In the genomic region with DNA sequence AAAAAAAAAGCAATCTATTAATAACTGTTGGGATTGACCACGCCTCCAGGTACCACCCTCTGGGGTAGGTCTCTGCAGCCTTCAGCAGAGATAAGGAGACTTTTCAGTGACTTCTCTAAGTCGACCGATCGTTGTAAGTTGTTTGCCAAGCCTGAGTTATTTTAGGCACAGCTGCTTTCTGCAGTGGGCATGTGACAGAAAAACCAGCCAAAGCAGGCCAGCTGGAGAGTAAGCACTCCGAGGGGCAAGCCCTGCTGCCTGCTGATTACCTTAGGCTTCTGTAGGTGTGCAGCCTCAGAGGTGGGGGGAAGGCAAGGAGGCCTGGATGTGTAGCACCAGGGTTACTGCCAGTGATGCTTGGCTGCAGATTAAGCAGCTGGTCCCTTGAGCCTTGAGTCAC, we compare ENCODE assay signal across 12 mouse cellular contexts.
DNase-seq lines count a peak whose midpoint lies in the region; ATAC-seq and TF ChIP-seq lines count a peak whose summit lies in the region.
"Had no signal": no experiment of that assay in that cellular context is flagged by ENCODE, and none has a peak within 500 bp of the region (broad histone marks: within the 10 kb centered on the region; RNA-seq: fewer than 3 reads in every experiment).

No protein-coding gene starts in this region.

- H3K4me3 ChIP-seq in layer of hippocampus, adult 2 months, result no peak overlapping the region
- H3K4me3 ChIP-seq in small intestine, adult 2 months (ENCODE audit: low read depth, low read length), result no peak overlapping the region
- no peak overlapping the region for H3K4me3 ChIP-seq in midbrain, embryonic 16.5 days (ENCODE audit: low read depth, low read length)
- H3K4me3 ChIP-seq: hindbrain, embryonic 12.5 days; limb, embryonic 10.5 days had no signal

- no peak for TF ChIP-seq POLR2A in small intestine, adult 2 months (IDR thresholded peaks at IDR 0.05; ENCODE audit: low read depth, low read length)

- DNase-seq in cerebellum, adult 9-10 months, result peak; percentile 39
- no peak for DNase-seq in cerebellum, postnatal 36 days
- DNase-seq in layer of hippocampus, postnatal 10 days (ENCODE audit: low spot score in 2 of 2), result peak; percentile 9 to 19
- no peak for DNase-seq in layer of hippocampus, adult 2 months (ENCODE audit: low spot score in 2 of 2)
- peak; percentile 36 for DNase-seq in heart, adult 8-10 months (ENCODE audit: low spot score)
- no peak for DNase-seq in adrenal gland, adult 18-20 months (ENCODE audit: low spot score in 2 of 2)
- DNase-seq: kidney, postnatal 36 days had no signal

- peaks cover 12% of the 10 kb centered on the region for H3K4me1 ChIP-seq in small intestine, adult 2 months (ENCODE audit: control insufficient read depth, insufficient read depth, insufficient read length, low read length)
- H3K4me1 ChIP-seq in midbrain, embryonic 16.5 days (ENCODE audit: control insufficient read depth, insufficient read depth, low read length), result peaks cover 11% of the 10 kb centered on the region

- no peaks in the 10 kb centered on the region for H3K9me3 ChIP-seq in midbrain, embryonic 16.5 days (replicated peaks; ENCODE audit: control insufficient read depth, low read length, poor library complexity, severe bottlenecking)
- H3K9me3 ChIP-seq: hindbrain, embryonic 12.5 days; limb, embryonic 10.5 days had no signal

- H3K4me2 ChIP-seq in midbrain, embryonic 16.5 days (ENCODE audit: low read length), result no peak overlapping the region
- H3K4me2 ChIP-seq: hindbrain, embryonic 12.5 days had no signal

- H3K9ac ChIP-seq in midbrain, embryonic 16.5 days (ENCODE audit: low read depth, low read length), result no peak overlapping the region
- H3K9ac ChIP-seq: hindbrain, embryonic 12.5 days had no signal

- no peak for ATAC-seq in midbrain, embryonic 16.5 days

- TF ChIP-seq CTCF in layer of hippocampus, adult 2 months (conservative IDR thresholded peaks at IDR 0.05), result no peak
- no peak for TF ChIP-seq CTCF in small intestine, adult 2 months (IDR thresholded peaks at IDR 0.05; ENCODE audit: extremely low read depth, insufficient read length, insufficient replicate concordance, low read depth, low read length)

- H3K27ac ChIP-seq in layer of hippocampus, adult 2 months, result no peak overlapping the region
- H3K27ac ChIP-seq in small intestine, adult 2 months (ENCODE audit: insufficient read depth, low read depth, low read length), result 0 out of 2 replicates have a peak overlapping the region, but pooled peaks have one; percentile 21
- H3K27ac ChIP-seq in midbrain, embryonic 16.5 days (ENCODE audit: low read length), result no peak overlapping the region
- H3K27ac ChIP-seq: hindbrain, embryonic 12.5 days; limb, embryonic 10.5 days; macrophage had no signal

- H3K27me3 ChIP-seq in small intestine, adult 2 months (ENCODE audit: control insufficient read depth, insufficient read depth, low read length), result no peaks in the 10 kb centered on the region
- no peaks in the 10 kb centered on the region; the same call in 1 of the 2 replicates for H3K27me3 ChIP-seq in midbrain, embryonic 16.5 days (ENCODE audit: control insufficient read depth, insufficient read depth, low read depth, low read length)

- 23% methylated on average over 5 of the region's 5 CpGs for WGBS in small intestine, adult 2 months
- WGBS in midbrain, embryonic 16.5 days, result 91% methylated on average over 5 of the region's 5 CpGs

- H3K36me3 ChIP-seq in small intestine, adult 2 months (ENCODE audit: control insufficient read depth, insufficient read depth, low read length), result no peaks in the 10 kb centered on the region
- H3K36me3 ChIP-seq in midbrain, embryonic 16.5 days (ENCODE audit: control insufficient read depth, insufficient read depth, low read length), result no peaks in the 10 kb centered on the region
- H3K36me3 ChIP-seq: hindbrain, embryonic 12.5 days; limb, embryonic 10.5 days had no signal

Comparison
In these comparisons a context has a peak if more than half of its experiments do, and no peak if none do; other contexts are left out.
1. DNase-seq: peak in cerebellum, adult 9-10 months (single experiment), layer of hippocampus, postnatal 10 days (2 of 2) and heart, adult 8-10 months (single experiment); none in cerebellum, postnatal 36 days (0 of 2), layer of hippocampus, adult 2 months (0 of 2) and adrenal gland, adult 18-20 months (0 of 2).